Mouse (Mus musculus) forebrain, embryonic 11.5 days (tissue): ENCODE results near the gene 4930558C23Rik. TPM values are rescaled to one million over a fixed set of nuclear protein-coding genes. Genes with fewer than 3 reads are reported as not detected.
"Not testable (repeated sequence)": the region's sequence is repeated elsewhere in the genome, so short reads cannot be mapped to it uniquely, and the experiment has no call there.

Experiments used
- ATAC-seq: fragments of 200-750 bp; cut with Nextera tagmentation; replicated peaks from 2 replicates; pipeline ENCODE4 v1.8.0; 2017; ENCODE audit warnings: moderate TSS enrichment; ENCODE audit not compliant: low FRiP score
- DNase-seq: peaks from one replicate; pipeline ENCODE4 v3.0.0-alpha.2; 2017; ENCODE audit warnings: low spot score
- H3K27ac ChIP-seq: fragments of 300-500 bp; sonication (generic); 2 replicates; pipeline ENCODE4 v1.5.1; 2014; ENCODE audit warnings: low read depth, low read length
- H3K27me3 ChIP-seq: fragments of 300-500 bp; sonication (generic); 2 replicates; pipeline ENCODE4 v1.6.1; 2014; ENCODE audit warnings: mild to moderate bottlenecking, low read length, mixed read lengths; ENCODE audit not compliant: control insufficient read depth, insufficient read depth
- H3K36me3 ChIP-seq: fragments of 300-500 bp; sonication (generic); 2 replicates; pipeline ENCODE4 v1.6.1; 2014; ENCODE audit warnings: mild to moderate bottlenecking, low read length, moderate library complexity, mixed read lengths; ENCODE audit not compliant: control insufficient read depth, insufficient read depth
- H3K4me1 ChIP-seq: fragments of 300-500 bp; sonication (generic); replicated peaks from 2 replicates; pipeline ENCODE4 v1.6.1; 2014; ENCODE audit warnings: low read length, mixed read lengths; ENCODE audit not compliant: control insufficient read depth, insufficient read depth
- H3K4me2 ChIP-seq: fragments of 300-500 bp; sonication (generic); 2 replicates; pipeline ENCODE4 v1.6.1; 2014; ENCODE audit warnings: low read depth, mild to moderate bottlenecking, low read length, moderate library complexity, mixed read lengths; ENCODE audit not compliant: severe bottlenecking
- H3K4me3 ChIP-seq: fragments of 300-500 bp; sonication (generic); 2 replicates; pipeline ENCODE4 v1.5.1; 2014; ENCODE audit warnings: low read depth, low read length
- H3K9ac ChIP-seq: fragments of 300-500 bp; sonication (generic); 2 replicates; pipeline ENCODE4 v1.6.1; 2014; ENCODE audit warnings: low read length
- H3K9me3 ChIP-seq: fragments of 300-500 bp; sonication (generic); 2 replicates; pipeline ENCODE4 v1.6.1; 2016; ENCODE audit warnings: low read length, mixed read lengths; ENCODE audit not compliant: control insufficient read depth
- WGBS: fragments of 180-500 bp; shearing (Covaris S2); extraction: QIAGEN DNeasy Blood & Tissue Kit; methylation state at CpG from one replicate; pipeline ENCODE4 v1.1.7; 2014; 5-methylcytosine and 5-hydroxymethylcytosine counted together
- polyA plus RNA-seq: library from polyadenylated mRNA; unstranded; fragments of >200 nt; fragmentation: Nextera tagmentation; extraction: Ambion mirVana; gene quantifications from 2 replicates; pipeline ENCODE4 v1.2.1, GENCODE M21; 2014

4930558C23Rik gene
- polyA plus RNA-seq, 1 experiment from 2014 or later: not detected

DNA sequence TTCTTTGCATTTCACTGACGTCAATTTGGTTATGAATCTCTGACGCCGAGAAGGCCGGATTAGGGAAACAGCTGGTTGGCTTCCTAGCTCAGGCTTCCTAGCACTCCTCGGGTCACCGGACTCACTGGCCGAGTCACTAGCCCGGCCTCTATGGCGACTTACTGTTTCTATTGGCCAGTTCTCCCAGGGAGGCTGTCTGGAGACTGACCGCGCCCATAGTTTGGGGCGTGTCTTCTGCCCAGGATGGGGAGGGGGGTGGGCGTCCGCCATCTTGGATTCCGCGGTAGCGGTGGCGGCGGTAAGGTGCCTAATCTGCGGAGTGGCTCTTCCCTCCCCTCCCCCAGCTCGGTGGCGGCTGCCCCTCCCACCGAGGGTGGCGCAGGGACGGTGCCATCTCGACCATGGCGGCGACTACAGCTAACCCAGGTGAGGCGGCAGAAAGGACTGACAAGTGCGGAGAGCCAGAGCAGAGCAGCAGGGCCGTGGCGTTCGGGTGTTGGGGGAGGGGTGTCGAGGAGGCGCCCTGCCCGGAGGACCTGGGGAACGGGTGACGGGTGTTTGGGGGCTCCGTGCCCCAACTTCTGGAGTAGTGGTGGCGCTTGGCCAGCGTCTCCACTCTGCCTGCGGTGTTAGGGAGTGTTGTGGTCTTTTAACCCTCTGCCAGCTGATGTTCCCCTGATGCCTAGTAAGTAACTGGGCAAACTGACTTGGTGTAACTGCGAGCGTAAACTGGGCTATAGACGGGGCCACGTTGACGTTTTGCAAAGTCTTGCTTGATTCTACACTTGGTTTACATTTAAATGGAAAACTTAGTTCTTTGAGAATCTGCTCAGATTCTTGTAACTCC, 31.7 kb upstream of the 4930558C23Rik start, which contains the start of gene Arnt:
Arnt (plus strand) TSS at position 253 of the 847 bp plus-strand sequence.
- peak within 1 kb of the TSS; percentile 80 for H3K4me3 ChIP-seq
- H3K4me2 ChIP-seq: peak within 1 kb of the TSS; percentile 75
- H3K4me1 ChIP-seq: no peaks in the 10 kb centered on the region
- no peaks in the 10 kb centered on the region; the same call in 1 of the 2 replicates for H3K36me3 ChIP-seq
- H3K27ac ChIP-seq: no peak within 1 kb of the TSS
- no peaks in the 10 kb centered on the region for H3K9me3 ChIP-seq
- H3K27me3 ChIP-seq: no peaks in the 10 kb centered on the region
- ATAC-seq: peak; percentile 99
- DNase-seq: peak; percentile 96
- under 1% methylated on average over 47 of the region's 47 CpGs for WGBS
- H3K9ac ChIP-seq: peak within 1 kb of the TSS; percentile 80

GRCm38 (mm10) chr3:95433301-95433915, 30.8 kb upstream of the 4930558C23Rik start:
- Histone ChIP-seq H3K9ac (peak overlapping the region; percentile 16; the same call in 1 of the 2 replicates), H3K9me3 (no peaks in the 10 kb centered on the region), H3K4me3 (peak overlapping the region; percentile 80), H3K4me2 (peak overlapping the region; percentile 75), H3K27ac (no peak overlapping the region), H3K4me1 (no peaks in the 10 kb centered on the region), H3K36me3 (no peaks in the 10 kb centered on the region; the same call in 1 of the 2 replicates), H3K27me3 (no peaks in the 10 kb centered on the region)
- DNase-seq (no peak), ATAC-seq (no peak)
- WGBS: 77% methylated on average over 10 of the region's 10 CpGs

DNA sequence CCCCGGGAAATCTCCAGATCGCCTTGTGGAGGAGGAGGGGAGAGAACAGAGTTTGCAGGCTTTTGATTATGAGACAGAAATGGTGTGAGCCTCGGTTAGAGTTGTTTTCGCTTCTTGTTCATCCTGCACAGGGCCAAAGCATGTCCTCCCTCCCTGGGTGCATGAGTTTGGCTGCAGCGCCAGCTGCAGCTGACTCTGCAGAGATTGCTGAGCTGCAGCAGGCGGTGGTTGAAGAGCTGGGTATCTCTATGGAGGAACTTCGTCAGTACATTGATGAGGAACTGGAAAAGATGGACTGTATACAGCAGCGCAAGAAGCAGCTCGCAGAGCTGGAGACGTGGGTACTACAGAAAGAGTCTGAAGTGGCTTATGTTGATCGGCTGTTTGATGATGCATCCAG, 25.8 kb upstream of the 4930558C23Rik start:
- not testable (repeated sequence) for ATAC-seq, H3K36me3 ChIP-seq, H3K9ac ChIP-seq, H3K4me2 ChIP-seq, H3K27ac ChIP-seq, DNase-seq, H3K27me3 ChIP-seq, H3K4me3 ChIP-seq, H3K4me1 ChIP-seq, H3K9me3 ChIP-seq
- 77% methylated on average over 4 of the region's 11 CpGs for WGBS

GRCm38 (mm10) chr3:95427891-95428238, 25.2 kb upstream of the 4930558C23Rik start:
- not testable (repeated sequence) for ATAC-seq, H3K27ac ChIP-seq, H3K4me1 ChIP-seq, H3K9me3 ChIP-seq, H3K9ac ChIP-seq, H3K27me3 ChIP-seq, DNase-seq, H3K36me3 ChIP-seq
- 37% methylated on average over 13 of the region's 21 CpGs for WGBS
- Histone ChIP-seq H3K4me3 (peak overlapping the region; percentile 26), H3K4me2 (peak overlapping the region; percentile 42)

GRCm38 (mm10) chr3:95427117-95427890, 24.7 kb upstream of the 4930558C23Rik start:
- Histone ChIP-seq H3K4me2 (peak overlapping the region; percentile 42), H3K4me3 (peak overlapping the region; percentile 26)
- DNase-seq, H3K9me3 ChIP-seq, H3K36me3 ChIP-seq, H3K9ac ChIP-seq, H3K27ac ChIP-seq, H3K27me3 ChIP-seq, H3K4me1 ChIP-seq: not testable (repeated sequence)
- ATAC-seq: peak; percentile 70
- 52% methylated on average over 7 of the region's 33 CpGs for WGBS

DNA sequence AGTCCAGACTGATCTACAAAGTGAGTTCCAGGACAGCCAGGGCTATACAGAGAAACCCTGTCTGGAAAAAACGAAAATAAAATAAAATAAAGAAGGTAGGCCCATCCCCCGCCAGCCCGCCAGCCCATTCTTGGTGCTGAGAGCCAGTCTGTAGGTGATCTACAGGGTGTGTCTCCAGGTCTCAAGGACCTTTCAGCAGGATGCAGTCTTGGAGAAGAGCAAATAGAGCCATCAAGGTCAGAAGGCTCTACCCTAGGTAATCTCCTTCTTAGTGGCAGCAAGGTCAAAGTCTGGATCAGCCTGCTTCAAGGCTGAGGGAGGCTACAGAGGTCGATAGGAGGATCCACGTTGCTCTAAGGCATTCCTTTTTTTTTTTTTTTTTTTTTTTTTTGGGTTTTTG, 23.8 kb upstream of the 4930558C23Rik start:
- H3K27me3 ChIP-seq, H3K4me2 ChIP-seq, H3K4me3 ChIP-seq, H3K9me3 ChIP-seq, H3K27ac ChIP-seq, H3K36me3 ChIP-seq, ATAC-seq, H3K9ac ChIP-seq, H3K4me1 ChIP-seq, DNase-seq: not testable (repeated sequence)
- 89% methylated on average over 5 of the region's 5 CpGs for WGBS

- H3K9me3 ChIP-seq: no peaks in the 10 kb centered on the region
- H3K27ac ChIP-seq: no peak overlapping the region
- no peak overlapping the region for H3K9ac ChIP-seq
- H3K4me1 ChIP-seq: no peaks in the 10 kb centered on the region
- DNase-seq: no peak
- WGBS: 94% methylated on average over 6 of the region's 6 CpGs
- ATAC-seq: no peak
- no peaks in the 10 kb centered on the region for H3K36me3 ChIP-seq
- H3K4me3 ChIP-seq: no peak overlapping the region
- no peak overlapping the region for H3K4me2 ChIP-seq
- H3K27me3 ChIP-seq: no peaks in the 10 kb centered on the region
These were observed 15.2 kb upstream of the 4930558C23Rik start for GRCm38 (mm10) chr3:95417866-95418265.

- Histone ChIP-seq H3K27me3 (no peaks in the 10 kb centered on the region), H3K27ac (no peak overlapping the region), H3K4me2 (no peak overlapping the region), H3K36me3 (no peaks in the 10 kb centered on the region), H3K4me1 (no peaks in the 10 kb centered on the region), H3K9ac (no peak overlapping the region), H3K9me3 (no peaks in the 10 kb centered on the region), H3K4me3 (no peak overlapping the region)
- DNase-seq (no peak), ATAC-seq (no peak)
- WGBS: 82% methylated on average over 1 of the region's 1 CpGs
These were observed 9.6 kb upstream of the 4930558C23Rik start for GRCm38 (mm10) chr3:95412268-95412667.
